Mouse (Mus musculus) lung, adult 2 months (tissue): ENCODE measurements around the gene Tead3.
"Not testable (repeated sequence)": the region's sequence is repeated elsewhere in the genome, so short reads cannot be mapped to it uniquely, and the experiment has no call there.

Experiments used
- CTCF ChIP-seq: fragments of 200-500 bp; IDR thresholded peaks from 2 replicates; pipeline ENCODE4 v1.5.1; 2011; ENCODE audit warnings: mild to moderate bottlenecking, low read length, control low read depth; ENCODE audit not compliant: insufficient read depth
- POLR2A ChIP-seq: fragments of 200-500 bp; IDR thresholded peaks from 2 replicates; pipeline ENCODE4 v1.6.1; 2011; ENCODE audit warnings: low read depth, mild to moderate bottlenecking, control low read depth, low read length, borderline replicate concordance; ENCODE audit errors: extremely low read depth

DNA sequence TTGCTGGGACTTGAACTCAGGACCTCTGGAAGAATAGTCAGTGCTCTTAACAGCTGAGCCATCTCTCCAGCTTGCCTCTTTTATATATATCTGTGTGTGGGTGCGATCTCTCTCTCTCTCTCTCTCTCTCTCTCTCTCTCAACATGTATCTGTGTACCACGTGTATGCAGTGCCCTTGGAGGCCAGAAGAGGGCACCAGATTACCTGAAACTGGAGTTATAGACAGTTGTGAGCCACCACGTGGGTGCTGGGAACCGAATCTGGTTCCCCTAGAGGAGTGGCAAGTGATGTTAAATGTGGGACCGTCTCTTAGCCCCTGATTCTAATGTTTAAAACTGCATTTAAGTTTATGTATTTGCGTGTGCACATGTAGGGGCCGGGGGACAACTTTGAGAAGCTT, 26.2 kb downstream of the Tead3 start:
- not testable (repeated sequence) for TF ChIP-seq CTCF, POLR2A
